Mouse (Mus musculus) embryonic fibroblast, embryonic 13.5 days (primary cell): ENCODE results near the gene Abca4.

Experiments
- CTCF ChIP-seq: IDR thresholded peaks from 2 replicates; pipeline ENCODE4 v1.5.1; 2011; ENCODE audit warnings: mild to moderate bottlenecking, control low read depth, low read length, moderate library complexity, borderline replicate concordance; ENCODE audit not compliant: insufficient read depth
- POLR2A ChIP-seq: IDR thresholded peaks from 2 replicates; pipeline ENCODE4 v1.6.1; 2011; ENCODE audit warnings: low read depth, mild to moderate bottlenecking, control low read depth, low read length, moderate library complexity

GRCm38 (mm10) chr3:122022355-122022754 lies 21.9 kb upstream of the Abca4 start:
- TF ChIP-seq POLR2A: no peak
- no peak for TF ChIP-seq CTCF
